Mouse (Mus musculus) neural tube, embryonic 11.5 days (tissue): ENCODE data around the gene Heca. TPM values are rescaled to one million over a fixed set of nuclear protein-coding genes. Genes with fewer than 3 reads are reported as not detected.
"Not testable (repeated sequence)": the region's sequence is repeated elsewhere in the genome, so short reads cannot be mapped to it uniquely, and the experiment has no call there.

Source experiments
- ATAC-seq: fragments of 200-750 bp; cut with Nextera tagmentation; 2 replicates; pipeline ENCODE4 v1.8.0; 2017; ENCODE audit warnings: moderate number of reproducible peaks, mild to moderate bottlenecking, moderate TSS enrichment, moderate library complexity; ENCODE audit not compliant: insufficient read depth, low FRiP score, low TSS enrichment
- DNase-seq: peaks from one replicate; pipeline ENCODE4 v3.0.0-alpha.2; 2015; ENCODE audit warnings: low spot score
- H3K27ac ChIP-seq: fragments of 300-500 bp; sonication (generic); 2 replicates; pipeline ENCODE4 v1.5.1; 2014; ENCODE audit warnings: low read depth, mild to moderate bottlenecking, low read length
- H3K27me3 ChIP-seq: fragments of 300-500 bp; sonication (generic); 2 replicates; pipeline ENCODE4 v1.6.1; 2014; ENCODE audit warnings: mild to moderate bottlenecking, low read length, mixed read lengths; ENCODE audit not compliant: control insufficient read depth, insufficient read depth
- H3K36me3 ChIP-seq: fragments of 300-500 bp; sonication (generic); 2 replicates; pipeline ENCODE4 v1.6.1; 2014; ENCODE audit warnings: mild to moderate bottlenecking, low read length, moderate library complexity, mixed read lengths; ENCODE audit not compliant: control insufficient read depth, insufficient read depth
- H3K4me1 ChIP-seq: fragments of 300-500 bp; sonication (generic); 2 replicates; pipeline ENCODE4 v1.6.1; 2014; ENCODE audit warnings: low read length, mixed read lengths; ENCODE audit not compliant: control insufficient read depth, insufficient read depth
- H3K4me2 ChIP-seq: fragments of 300-500 bp; sonication (generic); 2 replicates; pipeline ENCODE4 v1.6.1; 2014; ENCODE audit warnings: low read depth, mild to moderate bottlenecking, moderate library complexity
- H3K4me3 ChIP-seq: fragments of 300-500 bp; sonication (generic); 2 replicates; pipeline ENCODE4 v1.5.1; 2014; ENCODE audit warnings: low read depth, low read length
- H3K9ac ChIP-seq: fragments of 300-500 bp; sonication (generic); 2 replicates; pipeline ENCODE4 v1.6.1; 2014; ENCODE audit warnings: mild to moderate bottlenecking, low read length
- H3K9me3 ChIP-seq: fragments of 300-500 bp; sonication (generic); 2 replicates; pipeline ENCODE4 v1.6.1; 2016; ENCODE audit warnings: low read length; ENCODE audit not compliant: control insufficient read depth
- WGBS: fragments of 180-500 bp; shearing (Covaris S2); extraction: QIAGEN DNeasy Blood & Tissue Kit; methylation state at CpG from one replicate; pipeline ENCODE4 v1.1.7; 2014; 5-methylcytosine and 5-hydroxymethylcytosine counted together
- polyA plus RNA-seq: library from polyadenylated mRNA; unstranded; fragments of >200 nt; fragmentation: Nextera tagmentation; extraction: Ambion mirVana; gene quantifications from 2 replicates; pipeline ENCODE4 v1.2.1, GENCODE M21; 2014

Heca gene
- polyA plus RNA-seq, 1 experiment from 2014 or later: 4.1 TPM

DNA sequence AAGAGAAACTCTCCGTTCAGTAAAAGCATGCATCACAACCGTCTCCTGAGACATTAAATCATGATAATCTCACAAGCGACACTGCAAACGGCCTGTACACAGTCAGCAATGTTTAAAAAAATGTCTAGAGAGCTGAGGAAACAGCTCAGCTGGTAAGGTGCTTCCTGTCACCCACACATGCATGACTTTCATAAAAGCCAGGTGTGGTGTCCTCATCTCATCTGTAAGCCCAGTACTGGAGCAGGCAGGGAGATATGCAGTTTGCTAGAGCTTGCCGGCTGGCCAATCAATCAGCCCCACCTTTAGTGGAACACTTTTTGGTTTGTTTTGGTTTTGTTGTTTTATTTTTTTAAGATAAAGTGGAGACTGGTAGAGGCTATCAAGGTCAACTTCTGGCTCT is 27.9 kb downstream of the Heca start:
- WGBS: 71% methylated on average over 5 of the region's 5 CpGs
- H3K4me3 ChIP-seq: no peak overlapping the region
- no peaks in the 10 kb centered on the region for H3K27me3 ChIP-seq
- no peaks in the 10 kb centered on the region for H3K4me1 ChIP-seq
- no peak overlapping the region for H3K4me2 ChIP-seq
- DNase-seq (no peak), ATAC-seq (no peak)
- H3K36me3 ChIP-seq: no peaks in the 10 kb centered on the region
- no peak overlapping the region for H3K9ac ChIP-seq
- H3K9me3 ChIP-seq: no peaks in the 10 kb centered on the region
- no peak overlapping the region for H3K27ac ChIP-seq

DNA sequence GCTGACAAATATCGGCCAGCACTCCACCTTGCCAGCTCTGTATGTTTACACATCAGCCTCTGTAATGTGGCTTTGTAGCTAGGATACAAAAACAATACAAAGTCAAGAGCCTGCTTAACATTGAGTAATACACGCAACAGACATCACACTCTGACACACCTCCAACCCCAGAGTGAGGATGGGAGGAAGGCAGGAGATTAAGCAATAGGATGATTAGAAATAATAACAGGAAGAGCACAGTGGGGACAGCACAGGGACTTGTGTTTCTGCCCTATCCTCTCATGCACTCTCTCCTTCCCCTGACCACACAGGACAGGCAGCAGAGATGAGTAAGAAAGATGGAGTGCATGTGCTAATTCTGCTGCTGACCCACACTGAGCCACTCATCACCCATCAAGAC is 28.8 kb downstream of the Heca start:
- WGBS: 96% methylated on average over 2 of the region's 2 CpGs
- no peak for DNase-seq

DNA sequence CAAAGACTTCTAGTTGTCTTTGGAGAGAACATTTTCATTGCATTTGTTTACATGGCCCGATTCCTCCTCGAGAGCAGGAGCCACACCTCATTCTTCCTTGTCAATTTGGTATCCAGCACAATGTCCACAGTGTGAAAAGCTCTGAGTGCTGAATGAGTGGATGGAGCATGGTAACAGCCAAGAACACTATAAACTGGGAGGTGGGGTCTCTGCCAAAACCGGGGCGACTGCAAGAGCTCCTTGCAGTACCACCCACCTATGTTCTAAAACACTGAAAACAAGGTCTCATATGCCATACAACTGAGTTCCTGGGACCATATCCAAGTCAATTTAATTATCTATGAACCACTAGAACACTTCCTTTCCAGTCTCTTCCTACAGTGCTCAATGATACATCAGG is 39.1 kb downstream of the Heca start:
- Histone ChIP-seq H3K9me3 (no peaks in the 10 kb centered on the region), H3K36me3 (no peaks in the 10 kb centered on the region), H3K4me2 (no peak overlapping the region), H3K27ac (no peak overlapping the region), H3K4me1 (no peaks in the 10 kb centered on the region), H3K4me3 (no peak overlapping the region), H3K9ac (no peak overlapping the region), H3K27me3 (no peaks in the 10 kb centered on the region)
- DNase-seq (no peak), ATAC-seq (no peak)
- WGBS: 84% methylated on average over 4 of the region's 4 CpGs

More for the DNA sequence above, 28.8 kb downstream of the Heca start:
- no peak for ATAC-seq
- Histone ChIP-seq H3K4me1 (no peaks in the 10 kb centered on the region), H3K9ac (no peak overlapping the region), H3K4me2 (no peak overlapping the region), H3K4me3 (no peak overlapping the region), H3K9me3 (no peaks in the 10 kb centered on the region), H3K36me3 (no peaks in the 10 kb centered on the region), H3K27ac (no peak overlapping the region), H3K27me3 (no peaks in the 10 kb centered on the region)

GRCm38 (mm10) chr10:17906405-17906804 is 41.5 kb downstream of the Heca start:
- ATAC-seq, H3K9ac ChIP-seq: not testable (repeated sequence)
- 88% methylated on average over 3 of the region's 3 CpGs for WGBS

DNA sequence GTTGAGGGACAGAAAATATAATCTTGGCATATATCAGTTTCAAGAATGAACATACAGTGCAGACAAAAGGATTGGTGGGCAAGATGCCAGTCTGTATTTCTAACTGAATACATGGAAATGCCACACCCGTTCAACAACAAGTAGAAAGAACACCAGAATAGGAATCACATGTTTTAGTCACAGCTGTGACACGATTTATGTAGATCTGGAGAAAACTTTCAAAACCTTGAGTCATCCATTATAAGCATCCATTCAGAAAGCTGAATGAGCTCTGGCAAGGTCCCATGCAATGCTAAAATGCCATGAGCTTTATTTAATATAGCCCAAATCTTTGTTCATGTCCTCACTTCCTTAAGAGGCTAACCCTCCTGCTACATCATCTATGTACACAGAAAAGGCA is 44.4 kb downstream of the Heca start:
- no peaks in the 10 kb centered on the region for H3K9me3 ChIP-seq
- no peak overlapping the region for H3K4me2 ChIP-seq
- H3K9ac ChIP-seq: no peak overlapping the region
- H3K27ac ChIP-seq: no peak overlapping the region
- H3K27me3 ChIP-seq: no peaks in the 10 kb centered on the region
- DNase-seq (no peak), ATAC-seq (no peak)
- 97% methylated on average over 2 of the region's 2 CpGs for WGBS
- no peaks in the 10 kb centered on the region for H3K36me3 ChIP-seq
- H3K4me1 ChIP-seq: no peaks in the 10 kb centered on the region
- no peak overlapping the region for H3K4me3 ChIP-seq

More at GRCm38 (mm10) chr10:17906405-17906804, 41.5 kb downstream of the Heca start:
- not testable (repeated sequence) for H3K4me3 ChIP-seq, H3K36me3 ChIP-seq, H3K4me2 ChIP-seq, DNase-seq, H3K27ac ChIP-seq, H3K9me3 ChIP-seq, H3K4me1 ChIP-seq, H3K27me3 ChIP-seq

DNA sequence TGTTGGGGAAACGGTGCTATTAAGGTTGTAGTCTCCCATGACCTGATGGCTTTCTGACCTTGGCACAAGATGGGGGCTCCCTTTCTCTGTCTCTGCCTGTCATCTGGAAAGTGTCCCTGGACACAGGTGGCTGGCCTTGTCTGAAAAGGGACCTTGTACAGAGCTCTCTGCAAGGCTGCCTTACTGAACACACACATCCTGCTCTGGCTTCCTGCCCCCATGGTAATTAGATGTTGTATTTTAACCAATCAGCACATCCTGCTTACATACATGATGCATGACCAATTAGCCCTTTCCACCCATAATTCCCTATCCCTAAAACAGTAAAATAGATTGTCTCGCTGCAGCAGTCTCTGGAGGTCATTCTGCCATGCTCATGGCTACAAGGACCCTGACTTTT is 67.1 kb downstream of the Heca start:
- Histone ChIP-seq H3K27me3 (no peaks in the 10 kb centered on the region), H3K4me1 (no peaks in the 10 kb centered on the region), H3K4me2 (no peak overlapping the region), H3K9ac (no peak overlapping the region), H3K27ac (no peak overlapping the region), H3K36me3 (no peaks in the 10 kb centered on the region), H3K9me3 (no peaks in the 10 kb centered on the region), H3K4me3 (no peak overlapping the region)
- DNase-seq (no peak), ATAC-seq (no peak)
- WGBS: 66% methylated on average over 2 of the region's 2 CpGs

- Histone ChIP-seq H3K27me3 (no peaks in the 10 kb centered on the region), H3K4me3 (no peak overlapping the region), H3K4me2 (no peak overlapping the region), H3K9me3 (no peaks in the 10 kb centered on the region), H3K36me3 (no peaks in the 10 kb centered on the region), H3K4me1 (no peaks in the 10 kb centered on the region), H3K9ac (no peak overlapping the region), H3K27ac (no peak overlapping the region)
- no peak for ATAC-seq
- DNase-seq: no peak
- 88% methylated on average over 3 of the region's 3 CpGs for WGBS
Observed at GRCm38 (mm10) chr10:17880038-17880437, 67.8 kb downstream of the Heca start.

- Histone ChIP-seq H3K9me3 (no peaks in the 10 kb centered on the region), H3K27me3 (no peaks in the 10 kb centered on the region), H3K9ac (no peak overlapping the region), H3K4me2 (no peak overlapping the region), H3K4me3 (no peak overlapping the region), H3K36me3 (no peaks in the 10 kb centered on the region), H3K4me1 (no peaks in the 10 kb centered on the region), H3K27ac (no peak overlapping the region)
- DNase-seq (peak; percentile 19), ATAC-seq (peak; percentile 27; the same call in 1 of the 2 replicates)
- WGBS: 38% methylated on average over 8 of the region's 8 CpGs
Observed at GRCm38 (mm10) chr10:17878002-17878919, 69.6 kb downstream of the Heca start.
